Mouse (Mus musculus) kidney, postnatal 10 days (tissue): ENCODE measurements around the gene Ctnnd1.
"Not testable (repeated sequence)": the region's sequence is repeated elsewhere in the genome, so short reads cannot be mapped to it uniquely, and the experiment has no call there.

ENCODE experiments used
- DNase-seq: peaks from one replicate; pipeline ENCODE4 v3.0.0; 2021; ENCODE audit warnings: mixed read lengths

Ctnnd1 gene

GRCm38 (mm10) chr2:84650464-84651195 is at the start of gene Ctnnd1:
Gene Ctnnd1 (minus strand): TSS chr2:84650765.
- peak; percentile 90 for DNase-seq

GRCm38 (mm10) chr2:84695007-84695695 is 44.6 kb upstream of the Ctnnd1 start:
- no peak for DNase-seq

GRCm38 (mm10) chr2:84690050-84690449 is 39.5 kb upstream of the Ctnnd1 start:
- DNase-seq, result no peak

- no peak for DNase-seq
Measured at GRCm38 (mm10) chr2:84688080-84688844, 37.7 kb upstream of the Ctnnd1 start.

GRCm38 (mm10) chr2:84682605-84683183 is 32.1 kb upstream of the Ctnnd1 start:
- no peak for DNase-seq

GRCm38 (mm10) chr2:84679016-84679415 is 28.5 kb upstream of the Ctnnd1 start, which contains the start of gene Tmx2:
Gene Tmx2 (minus strand): TSS chr2:84679140.
- DNase-seq, result no peak

GRCm38 (mm10) chr2:84677968-84678880 is 27.7 kb upstream of the Ctnnd1 start, which contains the start of the genes Gm28635 and Med19:
Gene Gm28635 (minus strand): TSS chr2:84678041.
Gene Med19 (plus strand): TSS chr2:84678402.
- DNase-seq, result peak; percentile 95

GRCm38 (mm10) chr2:84677270-84677967 is 26.9 kb upstream of the Ctnnd1 start:
- no peak for DNase-seq

- DNase-seq, result not testable (repeated sequence)
Measured at GRCm38 (mm10) chr2:84671535-84671934, 21.0 kb upstream of the Ctnnd1 start.

GRCm38 (mm10) chr2:84670569-84670933 is 20.0 kb upstream of the Ctnnd1 start, which contains the start of gene Selenoh:
Gene Selenoh (minus strand): TSS chr2:84670770.
- DNase-seq, result peak; percentile 92

- peak; percentile 60 for DNase-seq
Measured at GRCm38 (mm10) chr2:84669828-84670568, 19.4 kb upstream of the Ctnnd1 start.

GRCm38 (mm10) chr2:84666081-84666480 is 15.5 kb upstream of the Ctnnd1 start:
- peak; percentile 43 for DNase-seq

GRCm38 (mm10) chr2:84662866-84663265 is 12.3 kb upstream of the Ctnnd1 start:
- peak; percentile 73 for DNase-seq

GRCm38 (mm10) chr2:84660253-84660652 is 9.7 kb upstream of the Ctnnd1 start:
- peak; percentile 68 for DNase-seq

- no peak for DNase-seq
Measured at GRCm38 (mm10) chr2:84658806-84659205, 8.2 kb upstream of the Ctnnd1 start, which contains the start of gene Btbd18. Gene Btbd18 (plus strand): TSS chr2:84659079.

GRCm38 (mm10) chr2:84655864-84656263 is 5.3 kb upstream of the Ctnnd1 start:
- no peak for DNase-seq

GRCm38 (mm10) chr2:84653354-84653753 is 2.8 kb upstream of the Ctnnd1 start:
- no peak for DNase-seq

GRCm38 (mm10) chr2:84649674-84650073 is 891 bp downstream of the Ctnnd1 start:
- DNase-seq, result peak; percentile 36

- DNase-seq, result no peak
Measured at GRCm38 (mm10) chr2:84648369-84648768, 2.2 kb downstream of the Ctnnd1 start.

GRCm38 (mm10) chr2:84647051-84647568 is 3.5 kb downstream of the Ctnnd1 start:
- DNase-seq, result no peak
